Mouse (Mus musculus) cortical plate, adult 2 months (tissue): ENCODE data around the gene Pik3r2. TPM values are rescaled to one million over a fixed set of nuclear protein-coding genes. Genes with fewer than 3 reads are reported as not detected.
A peak's percentile ranks its signal among the peaks of the same experiment; 100 is the strongest.

ENCODE experiments used
- H3K27ac ChIP-seq: fragments of 200-500 bp; 2 replicates; pipeline ENCODE4 v1.5.1; 2012; ENCODE audit warnings: low read length, control low read depth, inconsistent platforms; ENCODE audit not compliant: insufficient read depth
- H3K4me1 ChIP-seq: fragments of 200-500 bp; 2 replicates; pipeline ENCODE4 v1.6.1; 2011; ENCODE audit warnings: low read length; ENCODE audit not compliant: control insufficient read depth, insufficient read depth
- H3K4me3 ChIP-seq: fragments of 200-500 bp; 2 replicates; pipeline ENCODE4 v1.5.1; 2011; ENCODE audit warnings: mild to moderate bottlenecking, low read length, control low read depth; ENCODE audit not compliant: insufficient read depth
- CTCF ChIP-seq: fragments of 200-500 bp; IDR thresholded peaks from 2 replicates; pipeline ENCODE4 v1.5.1; 2011; ENCODE audit warnings: mild to moderate bottlenecking, control low read depth, low read length; ENCODE audit not compliant: insufficient read depth; ENCODE audit errors: extremely low read depth
- POLR2A ChIP-seq: fragments of 200-500 bp; IDR thresholded peaks from 2 replicates; pipeline ENCODE4 v1.6.1; 2011; ENCODE audit warnings: mild to moderate bottlenecking, low read length, control low read depth; ENCODE audit not compliant: insufficient read depth; ENCODE audit errors: extremely low read depth
- polyA plus RNA-seq: library from polyadenylated mRNA; depleted of rRNA; stranded (reverse); fragments of >200 nt; gene quantifications from 2 replicates; pipeline ENCODE4 v1.2.3, GENCODE M21; 2012

The Pik3r2 gene
- polyA plus RNA-seq, 1 experiment = 177 TPM

GRCm38 (mm10) chr8:70802786-70803510, 26.4 kb upstream of the Pik3r2 start:
- Histone ChIP-seq H3K4me1 (peaks cover 5% of the 10 kb centered on the region), H3K4me3 (peak overlapping the region; percentile 88), H3K27ac (no peak overlapping the region)
- TF ChIP-seq CTCF = no peak

GRCm38 (mm10) chr8:70801830-70802229, 25.3 kb upstream of the Pik3r2 start:
- no peak for TF ChIP-seq CTCF
- no peak for TF ChIP-seq POLR2A
- H3K4me1 ChIP-seq = peaks cover 7% of the 10 kb centered on the region
- H3K4me3 ChIP-seq = no peak overlapping the region
- peak overlapping the region; percentile 63; the same call in 1 of the 2 replicates for H3K27ac ChIP-seq

- no peak overlapping the region for H3K27ac ChIP-seq
- no peak overlapping the region for H3K4me3 ChIP-seq
Observed at GRCm38 (mm10) chr8:70801156-70801555, 24.6 kb upstream of the Pik3r2 start.

GRCm38 (mm10) chr8:70800648-70801047, 24.1 kb upstream of the Pik3r2 start:
- TF ChIP-seq CTCF (no peak), POLR2A (no peak)
- H3K27ac ChIP-seq = peak overlapping the region; percentile 62
- no peak overlapping the region for H3K4me3 ChIP-seq
- H3K4me1 ChIP-seq = peaks cover 7% of the 10 kb centered on the region

More at GRCm38 (mm10) chr8:70801156-70801555, 24.6 kb upstream of the Pik3r2 start:
- peaks cover 7% of the 10 kb centered on the region for H3K4me1 ChIP-seq
- TF ChIP-seq POLR2A (peak; percentile 37; the same call in 1 of the 2 replicates), CTCF (no peak)

- peak overlapping the region; percentile 41 for H3K4me3 ChIP-seq
- no peak for TF ChIP-seq POLR2A
- H3K4me1 ChIP-seq = peaks cover 9% of the 10 kb centered on the region
- peak overlapping the region; percentile 88 for H3K27ac ChIP-seq
Observed at GRCm38 (mm10) chr8:70798281-70798680, 21.8 kb upstream of the Pik3r2 start.

- Histone ChIP-seq H3K4me1 (peaks cover 11% of the 10 kb centered on the region), H3K27ac (peak overlapping the region; percentile 88), H3K4me3 (peak overlapping the region; percentile 41)
- TF ChIP-seq POLR2A (peak; percentile 22; the same call in 1 of the 2 replicates), CTCF (no peak)
Observed at GRCm38 (mm10) chr8:70797081-70798070, 20.9 kb upstream of the Pik3r2 start.

- TF ChIP-seq POLR2A (no peak), CTCF (no peak)
- peak overlapping the region; percentile 41 for H3K4me3 ChIP-seq
Observed at GRCm38 (mm10) chr8:70796403-70797080, 20.0 kb upstream of the Pik3r2 start.

GRCm38 (mm10) chr8:70795370-70795769, 18.9 kb upstream of the Pik3r2 start:
- no peak for TF ChIP-seq POLR2A
- TF ChIP-seq CTCF = peak; percentile 38
- Histone ChIP-seq H3K27ac (no peak overlapping the region), H3K4me1 (peaks cover 9% of the 10 kb centered on the region), H3K4me3 (no peak overlapping the region)

More at GRCm38 (mm10) chr8:70796403-70797080, 20.0 kb upstream of the Pik3r2 start:
- Histone ChIP-seq H3K27ac (peak overlapping the region; percentile 88), H3K4me1 (peaks cover 9% of the 10 kb centered on the region)

- Histone ChIP-seq H3K4me3 (no peak overlapping the region), H3K27ac (no peak overlapping the region)
Observed at GRCm38 (mm10) chr8:70794215-70794614, 17.7 kb upstream of the Pik3r2 start.

More at GRCm38 (mm10) chr8:70794215-70794614, 17.7 kb upstream of the Pik3r2 start:
- H3K4me1 ChIP-seq = peaks cover 6% of the 10 kb centered on the region; the same call in 1 of the 2 replicates
- no peak for TF ChIP-seq CTCF
- TF ChIP-seq POLR2A = no peak
